ENCODE assay signal across 23 mouse cellular contexts in genomic region chr11:32928837-32929236, GRCm38 (mm10).
DNase-seq lines count a peak whose midpoint lies in the region; ATAC-seq and TF ChIP-seq lines count a peak whose summit lies in the region.
"Had no signal": no experiment of that assay in that cellular context is flagged by ENCODE, and none has a peak within 500 bp of the region (broad histone marks: within the 10 kb centered on the region; RNA-seq: fewer than 3 reads in every experiment).

No protein-coding gene starts in this region.

- no peak overlapping the region for H3K4me2 ChIP-seq in heart, embryonic 14.5 days (ENCODE audit: low read length)
- H3K4me2 ChIP-seq in lung, embryonic 14.5 days = no peak overlapping the region
- no peak overlapping the region for H3K4me2 ChIP-seq in limb, embryonic 13.5 days (replicated peaks)
- H3K4me2 ChIP-seq: embryonic facial prominence, embryonic 12.5 days; embryonic facial prominence, embryonic 15.5 days; hindbrain, embryonic 12.5 days; hindbrain, embryonic 15.5 days had no signal

- H3K27ac ChIP-seq in heart, embryonic 14.5 days (replicated peaks in 1 of 2; ENCODE audit: control insufficient read depth in 1 of 2, insufficient read depth in 1 of 2, low read depth in 2 of 2, low read length in 2 of 2) = peak overlapping the region; percentile 29 to 33; a peak in 2 of 4 replicates
- H3K27ac ChIP-seq in heart, adult 2 months = no peak overlapping the region
- H3K27ac ChIP-seq in lung, embryonic 14.5 days (ENCODE audit: low read depth) = peak overlapping the region; percentile 25; the same call in 1 of the 2 replicates
- H3K27ac ChIP-seq in limb, embryonic 13.5 days = peak overlapping the region; percentile 52; the same call in 1 of the 2 replicates
- H3K27ac ChIP-seq: embryonic facial prominence, embryonic 12.5 days; gastrocnemius, adult 2 months; hindbrain, embryonic 12.5 days; hindbrain, embryonic 15.5 days had no signal

- H3K4me1 ChIP-seq in heart, embryonic 14.5 days (ENCODE audit: control insufficient read depth in 2 of 2, insufficient read depth in 2 of 2, low read length in 2 of 2) = peaks cover 19 to 20% of the 10 kb centered on the region in 2 experiments
- H3K4me1 ChIP-seq in heart, adult 2 months (ENCODE audit: control insufficient read depth, insufficient read depth, low read length) = no peaks in the 10 kb centered on the region
- peaks cover 13% of the 10 kb centered on the region; the same call in 1 of the 2 replicates for H3K4me1 ChIP-seq in lung, embryonic 14.5 days (ENCODE audit: insufficient read depth)
- H3K4me1 ChIP-seq in limb, embryonic 13.5 days = peaks cover 65% of the 10 kb centered on the region

- no peaks in the 10 kb centered on the region for H3K79me2 ChIP-seq in heart, adult 2 months (replicated peaks; ENCODE audit: control insufficient read depth, insufficient read depth, low read length)

- no peak for DNase-seq in heart, adult 2 months
- DNase-seq in lung, embryonic 14.5 days = peak; percentile 53
- DNase-seq in lung, postnatal 36 days = no peak
- no peak for DNase-seq in layer of hippocampus, postnatal 14 days (ENCODE audit: low spot score in 2 of 2)
- DNase-seq: adrenal gland, postnatal 10 days; adrenal gland, postnatal 36 days; B cell, adult 2 months; cerebellum, adult 18-20 months; cerebellum, adult 9-11 months; cerebellum, postnatal 25 days; forebrain, postnatal 0 days; gastrocnemius, adult 2 months; gastrocnemius, postnatal 14 days; heart, adult 11 months had no signal

- H3K9ac ChIP-seq in heart, embryonic 14.5 days (ENCODE audit: low read length) = no peak overlapping the region
- H3K9ac ChIP-seq in heart, adult 2 months (ENCODE audit: low read depth, low read length) = no peak overlapping the region
- no peak overlapping the region for H3K9ac ChIP-seq in lung, embryonic 14.5 days
- H3K9ac ChIP-seq in limb, embryonic 13.5 days = no peak overlapping the region
- H3K9ac ChIP-seq: embryonic facial prominence, embryonic 12.5 days; embryonic facial prominence, embryonic 15.5 days; forebrain, postnatal 0 days; hindbrain, embryonic 12.5 days; hindbrain, embryonic 15.5 days had no signal

- peaks cover 7% of the 10 kb centered on the region; the same call in 1 of the 2 replicates for H3K9me3 ChIP-seq in heart, embryonic 14.5 days (ENCODE audit: control insufficient read depth, low read length)
- H3K9me3 ChIP-seq in lung, embryonic 14.5 days (ENCODE audit: low read depth, low read length) = no peaks in the 10 kb centered on the region
- 0 out of 2 replicates have a peak, but pooled peaks cover 11% of the 10 kb centered on the region for H3K9me3 ChIP-seq in limb, embryonic 13.5 days
- H3K9me3 ChIP-seq: embryonic facial prominence, embryonic 12.5 days; embryonic facial prominence, embryonic 15.5 days; G1E; hindbrain, embryonic 12.5 days; hindbrain, embryonic 15.5 days had no signal

- TF ChIP-seq POLR2A in heart, adult 2 months (IDR thresholded peaks at IDR 0.05; ENCODE audit: insufficient read depth, low read depth, low read length) = no peak

- no peak overlapping the region for H3K4me3 ChIP-seq in heart, embryonic 14.5 days (ENCODE audit: control insufficient read depth in 1 of 2, insufficient read depth in 1 of 2, low read depth in 1 of 2, low read length in 2 of 2)
- no peak overlapping the region for H3K4me3 ChIP-seq in heart, adult 2 months
- no peak overlapping the region for H3K4me3 ChIP-seq in lung, embryonic 14.5 days (ENCODE audit: low read depth, low read length)
- no peak overlapping the region for H3K4me3 ChIP-seq in limb, embryonic 13.5 days
- H3K4me3 ChIP-seq: embryonic facial prominence, embryonic 12.5 days; embryonic facial prominence, embryonic 15.5 days; gastrocnemius, adult 2 months; hindbrain, embryonic 12.5 days; hindbrain, embryonic 15.5 days had no signal

- H3K27me3 ChIP-seq in heart, embryonic 14.5 days (ENCODE audit: control insufficient read depth, insufficient read depth, low read length) = no peaks in the 10 kb centered on the region; the same call in 1 of the 2 replicates
- no peaks in the 10 kb centered on the region for H3K27me3 ChIP-seq in heart, adult 2 months (ENCODE audit: control insufficient read depth, insufficient read depth, low read length)
- H3K27me3 ChIP-seq in lung, embryonic 14.5 days (ENCODE audit: insufficient read depth, low read length) = no peaks in the 10 kb centered on the region
- H3K27me3 ChIP-seq in limb, embryonic 13.5 days = peaks cover 9% of the 10 kb centered on the region
- H3K27me3 ChIP-seq: embryonic facial prominence, embryonic 12.5 days; embryonic facial prominence, embryonic 15.5 days; hindbrain, embryonic 15.5 days; Patski had no signal

- H3K36me3 ChIP-seq in heart, embryonic 14.5 days (ENCODE audit: control insufficient read depth, insufficient read depth, low read length) = no peaks in the 10 kb centered on the region
- no peaks in the 10 kb centered on the region for H3K36me3 ChIP-seq in heart, adult 2 months (ENCODE audit: control insufficient read depth, insufficient read depth, low read length)
- no peaks in the 10 kb centered on the region for H3K36me3 ChIP-seq in lung, embryonic 14.5 days (ENCODE audit: insufficient read depth)
- no peaks in the 10 kb centered on the region for H3K36me3 ChIP-seq in limb, embryonic 13.5 days
- H3K36me3 ChIP-seq: embryonic facial prominence, embryonic 12.5 days; embryonic facial prominence, embryonic 15.5 days; G1E; hindbrain, embryonic 12.5 days; hindbrain, embryonic 15.5 days had no signal

- no peak for ATAC-seq in heart, embryonic 14.5 days (ENCODE audit: insufficient number of reproducible peaks, insufficient read depth, low FRiP score, low read depth)
- ATAC-seq in lung, embryonic 14.5 days (ENCODE audit: insufficient read depth) = no peak
- ATAC-seq in limb, embryonic 13.5 days (ENCODE audit: low FRiP score, low read depth) = no peak
- ATAC-seq: forebrain, embryonic 14.5 days; forebrain, postnatal 0 days; Patski had no signal

- TF ChIP-seq EP300 in heart, adult 2 months (IDR thresholded peaks at IDR 0.05; ENCODE audit: insufficient read depth, low read depth, low read length) = no peak

- intact Hi-C loops in heart, adult 2 months (cut with DNase I) = no loop called here

- TF ChIP-seq CTCF in heart, adult 2 months (IDR thresholded peaks at IDR 0.05) = no peak
- TF ChIP-seq CTCF in lung, embryonic 14.5 days (IDR thresholded peaks at IDR 0.05; ENCODE audit: low read depth) = no peak

- WGBS in heart, embryonic 14.5 days = 48% methylated on average over 2 of the region's 2 CpGs
- WGBS in heart, adult 2 months = 60% methylated on average over 2 of the region's 2 CpGs
- WGBS in lung, embryonic 14.5 days = 22% methylated on average over 2 of the region's 2 CpGs
- WGBS in limb, embryonic 13.5 days = 38% methylated on average over 2 of the region's 2 CpGs
